Mouse (Mus musculus): ENCODE measurements around the gene Tecr. TPM values are rescaled to one million over a fixed set of nuclear protein-coding genes. Genes with fewer than 3 reads are reported as not detected.
"Not testable (repeated sequence)": the region's sequence is repeated elsewhere in the genome, so short reads cannot be mapped to it uniquely, and the experiment has no call there.

Tecr gene
- polyA plus RNA-seq, 1 experiment from 2014 or later = 413 TPM

- DNase-seq (ENCODE audit: low spot score) = peak; percentile 10
- 0 out of 2 replicates have a peak overlapping the region, but pooled peaks have one; percentile 13 for H3K9ac ChIP-seq (ENCODE audit: low read length)
- no peak overlapping the region for H3K4me2 ChIP-seq (replicated peaks; ENCODE audit: low read depth)
- H3K27ac ChIP-seq (replicated peaks) = peak overlapping the region; percentile 18; the same call in 1 of the 2 replicates
- WGBS = 79% methylated on average over 15 of the region's 15 CpGs
- peaks cover 10% of the 10 kb centered on the region; the same call in 1 of the 2 replicates for H3K36me3 ChIP-seq (ENCODE audit: control insufficient read depth, insufficient read depth, low read length)
- no peak overlapping the region for H3K4me3 ChIP-seq (ENCODE audit: low read depth, low read length)
- H3K27me3 ChIP-seq (ENCODE audit: control insufficient read depth, insufficient read depth, low read length) = no peaks in the 10 kb centered on the region
- no peak for ATAC-seq (ENCODE audit: low FRiP score, low TSS enrichment)
- TF ChIP-seq CTCF (IDR thresholded peaks at IDR 0.05; ENCODE audit: low read depth) (no peak), EP300 (optimal IDR thresholded peaks at IDR 0.05) (no peak)
- peaks cover 6% of the 10 kb centered on the region; the same call in 1 of the 2 replicates for H3K4me1 ChIP-seq (replicated peaks; ENCODE audit: control insufficient read depth, insufficient read depth)
- H3K9me3 ChIP-seq (ENCODE audit: control insufficient read depth, low read length) = no peaks in the 10 kb centered on the region
Measured at GRCm38 (mm10) chr8:83574631-83575315, 33.0 kb downstream of the Tecr start.

GRCm38 (mm10) chr8:83573140-83573875, 34.5 kb downstream of the Tecr start:
- H3K4me2 ChIP-seq (replicated peaks; ENCODE audit: low read depth) = no peak overlapping the region
- DNase-seq (ENCODE audit: low spot score) (no peak), ATAC-seq (ENCODE audit: low FRiP score, low TSS enrichment) (no peak)
- 73% methylated on average over 18 of the region's 18 CpGs for WGBS
- no peaks in the 10 kb centered on the region for H3K27me3 ChIP-seq (ENCODE audit: control insufficient read depth, insufficient read depth, low read length)
- H3K4me1 ChIP-seq (replicated peaks; ENCODE audit: control insufficient read depth, insufficient read depth) = peaks cover 6% of the 10 kb centered on the region; the same call in 1 of the 2 replicates
- TF ChIP-seq EP300 (optimal IDR thresholded peaks at IDR 0.05) (no peak), CTCF (IDR thresholded peaks at IDR 0.05; ENCODE audit: low read depth) (peak; percentile 49)
- H3K36me3 ChIP-seq (ENCODE audit: control insufficient read depth, insufficient read depth, low read length) = peaks cover 10% of the 10 kb centered on the region; the same call in 1 of the 2 replicates
- H3K9me3 ChIP-seq (ENCODE audit: control insufficient read depth, low read length) = no peaks in the 10 kb centered on the region
- no peak overlapping the region for H3K9ac ChIP-seq (ENCODE audit: low read length)
- H3K27ac ChIP-seq (replicated peaks) = no peak overlapping the region
- H3K4me3 ChIP-seq (ENCODE audit: low read depth, low read length) = no peak overlapping the region

GRCm38 (mm10) chr8:83572246-83572812, 35.4 kb downstream of the Tecr start:
- Histone ChIP-seq H3K27me3 (ENCODE audit: control insufficient read depth, insufficient read depth, low read length) (no peaks in the 10 kb centered on the region), H3K9ac (ENCODE audit: low read length) (no peak overlapping the region), H3K27ac (replicated peaks) (no peak overlapping the region), H3K4me2 (replicated peaks; ENCODE audit: low read depth) (no peak overlapping the region), H3K9me3 (ENCODE audit: control insufficient read depth, low read length) (no peaks in the 10 kb centered on the region), H3K4me3 (ENCODE audit: low read depth, low read length) (no peak overlapping the region), H3K4me1 (replicated peaks; ENCODE audit: control insufficient read depth, insufficient read depth) (peaks cover 2% of the 10 kb centered on the region; the same call in 1 of the 2 replicates), H3K36me3 (ENCODE audit: control insufficient read depth, insufficient read depth, low read length) (peaks cover 10% of the 10 kb centered on the region; the same call in 1 of the 2 replicates)
- DNase-seq (ENCODE audit: low spot score) (no peak), ATAC-seq (ENCODE audit: low FRiP score, low TSS enrichment) (no peak)
- no peak for TF ChIP-seq EP300 (optimal IDR thresholded peaks at IDR 0.05)
- TF ChIP-seq CTCF (IDR thresholded peaks at IDR 0.05; ENCODE audit: low read depth) = no peak
- WGBS = 75% methylated on average over 5 of the region's 5 CpGs

GRCm38 (mm10) chr8:83571791-83572190, 36.0 kb downstream of the Tecr start:
- WGBS = 91% methylated on average over 10 of the region's 10 CpGs
- ATAC-seq (ENCODE audit: low FRiP score, low TSS enrichment) = no peak

GRCm38 (mm10) chr8:83571001-83571340, 36.8 kb downstream of the Tecr start:
- H3K4me2 ChIP-seq (replicated peaks; ENCODE audit: low read depth); H3K27me3 ChIP-seq (ENCODE audit: control insufficient read depth, insufficient read depth, low read length); H3K4me1 ChIP-seq (replicated peaks; ENCODE audit: control insufficient read depth, insufficient read depth); H3K9ac ChIP-seq (ENCODE audit: low read length); H3K9me3 ChIP-seq (ENCODE audit: control insufficient read depth, low read length); DNase-seq (ENCODE audit: low spot score); H3K4me3 ChIP-seq (ENCODE audit: low read depth, low read length); ATAC-seq (ENCODE audit: low FRiP score, low TSS enrichment); H3K27ac ChIP-seq (replicated peaks): not testable (repeated sequence)
- H3K36me3 ChIP-seq (ENCODE audit: control insufficient read depth, insufficient read depth, low read length) = peaks cover 10% of the 10 kb centered on the region; the same call in 1 of the 2 replicates
- 84% methylated on average over 3 of the region's 7 CpGs for WGBS

More at GRCm38 (mm10) chr8:83571791-83572190, 36.0 kb downstream of the Tecr start:
- Histone ChIP-seq H3K36me3 (ENCODE audit: control insufficient read depth, insufficient read depth, low read length) (peaks cover 10% of the 10 kb centered on the region; the same call in 1 of the 2 replicates), H3K9me3 (ENCODE audit: control insufficient read depth, low read length) (no peaks in the 10 kb centered on the region), H3K27ac (replicated peaks) (no peak overlapping the region), H3K4me3 (ENCODE audit: low read depth, low read length) (no peak overlapping the region), H3K4me1 (replicated peaks; ENCODE audit: control insufficient read depth, insufficient read depth) (no peaks in the 10 kb centered on the region; the same call in 1 of the 2 replicates), H3K4me2 (replicated peaks; ENCODE audit: low read depth) (no peak overlapping the region), H3K27me3 (ENCODE audit: control insufficient read depth, insufficient read depth, low read length) (no peaks in the 10 kb centered on the region), H3K9ac (ENCODE audit: low read length) (no peak overlapping the region)
- DNase-seq (ENCODE audit: low spot score) = no peak
- TF ChIP-seq EP300 (optimal IDR thresholded peaks at IDR 0.05) (no peak), CTCF (IDR thresholded peaks at IDR 0.05; ENCODE audit: low read depth) (no peak)

Measured in stomach, postnatal 0 days (tissue).